Mouse (Mus musculus): Measurements from ENCODE around the gene Prrc2b.

Prrc2b gene

GRCm38 (mm10) chr2:32221577-32221976 lies 70.7 kb downstream of the Prrc2b start:
- no peak for DNase-seq (ENCODE audit: low read depth in 1 of 2, low spot score in 2 of 2)

GRCm38 (mm10) chr2:32222057-32222456 lies 71.2 kb downstream of the Prrc2b start:
- no peak for DNase-seq (ENCODE audit: low read depth in 1 of 2, low spot score in 2 of 2)

- no peak for DNase-seq (ENCODE audit: low read depth in 1 of 2, low spot score in 2 of 2)
Measured at GRCm38 (mm10) chr2:32235433-32235832, 84.6 kb downstream of the Prrc2b start.

- peak; percentile 67 to 84 for DNase-seq (ENCODE audit: low read depth in 1 of 2, low spot score in 2 of 2)
Measured at GRCm38 (mm10) chr2:32235886-32236759, 85.2 kb downstream of the Prrc2b start, which contains the start of gene Pomt1. TSS of gene Pomt1 (plus strand) at chr2:32236590.

- no peak for DNase-seq (ENCODE audit: low read depth in 1 of 2, low spot score in 2 of 2)
Measured at GRCm38 (mm10) chr2:32236760-32237487, 86.0 kb downstream of the Prrc2b start.

GRCm38 (mm10) chr2:32237571-32237970 lies 86.7 kb downstream of the Prrc2b start:
- no peak for DNase-seq (ENCODE audit: low read depth in 1 of 2, low spot score in 2 of 2)

GRCm38 (mm10) chr2:32238708-32239435 lies 88.0 kb downstream of the Prrc2b start:
- DNase-seq (ENCODE audit: low read depth in 1 of 2, low spot score in 2 of 2) = no peak

- no peak for DNase-seq (ENCODE audit: low read depth in 1 of 2, low spot score in 2 of 2)
Measured at GRCm38 (mm10) chr2:32240591-32240990, 89.7 kb downstream of the Prrc2b start.

GRCm38 (mm10) chr2:32242986-32243385 lies 92.1 kb downstream of the Prrc2b start:
- no peak for DNase-seq (ENCODE audit: low read depth in 1 of 2, low spot score in 2 of 2)

- DNase-seq (ENCODE audit: low read depth in 1 of 2, low spot score in 2 of 2) = no peak
Measured at GRCm38 (mm10) chr2:32246741-32247140, 95.9 kb downstream of the Prrc2b start.

- DNase-seq (ENCODE audit: low read depth in 1 of 2, low spot score in 2 of 2) = no peak
Measured at GRCm38 (mm10) chr2:32248377-32249361, 97.8 kb downstream of the Prrc2b start.

- DNase-seq (ENCODE audit: low read depth in 1 of 2, low spot score in 2 of 2) = no peak
Measured at GRCm38 (mm10) chr2:32251791-32252527, 101.1 kb downstream of the Prrc2b start.

- no peak for DNase-seq (ENCODE audit: low read depth in 1 of 2, low spot score in 2 of 2)
Measured at GRCm38 (mm10) chr2:32252658-32253057, 101.8 kb downstream of the Prrc2b start.

GRCm38 (mm10) chr2:32253352-32253751 lies 102.5 kb downstream of the Prrc2b start:
- no peak for DNase-seq (ENCODE audit: low read depth in 1 of 2, low spot score in 2 of 2)

- no peak for DNase-seq (ENCODE audit: low read depth in 1 of 2, low spot score in 2 of 2)
Measured at GRCm38 (mm10) chr2:32254563-32254962, 103.7 kb downstream of the Prrc2b start.

GRCm38 (mm10) chr2:32256273-32256672 lies 105.4 kb downstream of the Prrc2b start:
- no peak for DNase-seq (ENCODE audit: low read depth in 1 of 2, low spot score in 2 of 2)

- DNase-seq (ENCODE audit: low read depth in 1 of 2, low spot score in 2 of 2) = no peak
Measured at GRCm38 (mm10) chr2:32258887-32259533, 108.1 kb downstream of the Prrc2b start.

GRCm38 (mm10) chr2:32259657-32260417 lies 109.0 kb downstream of the Prrc2b start, which contains the start of gene Uck1:
TSS of gene Uck1 (minus strand) at chr2:32260159.
- DNase-seq (ENCODE audit: low read depth in 1 of 2, low spot score in 2 of 2) = peak; percentile 78 to 81

All from monocyte, adult 2 months (primary cell).